Mouse (Mus musculus): ENCODE results near the gene Sez6l2.

DNA sequence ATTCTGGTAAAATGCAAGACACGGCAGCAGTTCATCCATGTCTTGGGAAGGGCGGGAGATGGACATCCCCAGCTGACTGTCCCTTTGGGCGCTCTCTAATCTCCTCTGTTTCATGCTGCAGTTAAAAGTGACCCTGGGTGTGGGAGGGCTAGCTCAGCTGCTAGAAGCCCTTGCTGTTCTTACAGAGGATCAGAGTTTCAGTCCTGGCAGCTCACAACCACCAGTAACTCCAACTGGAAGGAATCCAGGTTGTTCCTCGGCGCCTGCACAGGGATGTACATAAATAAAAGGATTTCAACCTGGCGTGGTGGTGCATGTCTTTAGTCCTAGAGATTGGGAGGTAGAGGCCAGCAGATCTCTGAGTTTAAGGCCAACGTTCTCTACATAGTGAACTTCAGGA, 32.8 kb downstream of the Sez6l2 start:
- TF ChIP-seq GATA1 (IDR thresholded peaks at IDR 0.05; ENCODE audit: low read length) (no peak), TAL1 (IDR thresholded peaks at IDR 0.05; ENCODE audit: low read length) (no peak)

Measured in erythroblast, embryonic 14.5 days (primary cell).